Mouse (Mus musculus): ENCODE measurements at regions not wholly inside any gene's neighbourhood (a gene's known extent, or its start where the extent isn't known, plus 50 kb on each side); places are given as distances from the start of the nearest gene placed in this dataset.
A peak's percentile ranks its signal among the peaks of the same experiment; 100 is the strongest.

- H3K27ac ChIP-seq (ENCODE audit: insufficient read depth, low read depth): no peak overlapping the region
- no peak for DNase-seq (ENCODE audit: extremely low read depth)
- no peak overlapping the region for H3K9ac ChIP-seq (ENCODE audit: insufficient read depth, low read depth)
- TF ChIP-seq SIN3A (IDR thresholded peaks at IDR 0.05; ENCODE audit: low read length) (no peak), SMC3 (IDR thresholded peaks at IDR 0.05; ENCODE audit: low read depth, low read length) (0 out of 2 replicates have a peak, but pooled peaks have one; percentile 5)
- no peaks in the 10 kb centered on the region for H3K4me1 ChIP-seq (ENCODE audit: control insufficient read depth in 1 of 2, insufficient read depth in 2 of 2)
- H3K4me3 ChIP-seq (replicated peaks in 1 of 3; ENCODE audit: low read depth in 2 of 3, low read length in 2 of 3, poor library complexity in 1 of 3): no peak overlapping the region
- no peaks in the 10 kb centered on the region for H3K9me3 ChIP-seq (replicated peaks; ENCODE audit: low read length)
- no peaks in the 10 kb centered on the region for H3K36me3 ChIP-seq (replicated peaks in 1 of 2; ENCODE audit: control insufficient read depth in 1 of 2, insufficient read depth in 1 of 2, low read length in 1 of 2)
- H3K79me2 ChIP-seq (replicated peaks; ENCODE audit: control insufficient read depth, extremely low read depth, insufficient read depth, poor library complexity, severe bottlenecking): no peaks in the 10 kb centered on the region
- no peak overlapping the region for H3K4me2 ChIP-seq (ENCODE audit: insufficient read depth, low read depth, poor library complexity, severe bottlenecking)
- no peaks in the 10 kb centered on the region for H3K27me3 ChIP-seq (replicated peaks)
- in situ Hi-C loops (cut with MboI; ENCODE audit: low pct_ligation_motif_present, low pct_unique_long_range_greater_than_20kb, low sequenced_read_pairs): loop anchor here (25.0 kb wide), 1 partner anchor 641 kb away; the partner anchor contains the start of gene Zeb2
- dilution Hi-C loops (cut with MboI; ENCODE audit: extremely low pct_ligation_motif_present, extremely low pct_unique_long_range_greater_than_20kb, low sequenced_read_pairs): no loop called here
Observed at GRCm38 (mm10) chr2:44470953-44471352, 456.5 kb downstream of the Gtdc1 start.

GRCm38 (mm10) chr2:44464631-44465030, 462.8 kb downstream of the Gtdc1 start:
- Histone ChIP-seq H3K27me3 (replicated peaks) (no peaks in the 10 kb centered on the region), H3K9me3 (replicated peaks; ENCODE audit: low read length) (no peaks in the 10 kb centered on the region), H3K4me1 (ENCODE audit: control insufficient read depth in 1 of 2, insufficient read depth in 2 of 2) (peaks cover 11 to 24% of the 10 kb centered on the region in 2 experiments), H3K27ac (ENCODE audit: insufficient read depth, low read depth) (no peak overlapping the region), H3K4me2 (ENCODE audit: insufficient read depth, low read depth, poor library complexity, severe bottlenecking) (no peak overlapping the region), H3K4me3 (replicated peaks in 1 of 3; ENCODE audit: low read depth in 2 of 3, low read length in 2 of 3, poor library complexity in 1 of 3) (no peak overlapping the region), H3K79me2 (replicated peaks; ENCODE audit: control insufficient read depth, extremely low read depth, insufficient read depth, poor library complexity, severe bottlenecking) (no peaks in the 10 kb centered on the region), H3K36me3 (replicated peaks in 1 of 2; ENCODE audit: control insufficient read depth in 1 of 2, insufficient read depth in 1 of 2, low read length in 1 of 2) (no peaks in the 10 kb centered on the region), H3K9ac (ENCODE audit: insufficient read depth, low read depth) (no peak overlapping the region)
- TF ChIP-seq KAT2A (IDR thresholded peaks at IDR 0.05; ENCODE audit: insufficient replicate concordance, low read length) (no peak), SIN3A (IDR thresholded peaks at IDR 0.05; ENCODE audit: low read length) (no peak), MYC (IDR thresholded peaks at IDR 0.05; ENCODE audit: low read depth, low read length) (no peak)
- DNase-seq (ENCODE audit: extremely low read depth): no peak
- dilution Hi-C loops (cut with MboI; ENCODE audit: extremely low pct_ligation_motif_present, extremely low pct_unique_long_range_greater_than_20kb, low sequenced_read_pairs): no loop called here
- in situ Hi-C loops (cut with MboI; ENCODE audit: low pct_ligation_motif_present, low pct_unique_long_range_greater_than_20kb, low sequenced_read_pairs): loop anchor here (25.0 kb wide), 1 partner anchor 648 kb away; the partner anchor contains the start of gene Zeb2

GRCm38 (mm10) chr2:44462619-44463329, 464.7 kb downstream of the Gtdc1 start:
- Histone ChIP-seq H3K4me3 (replicated peaks in 1 of 3; ENCODE audit: low read depth in 2 of 3, low read length in 2 of 3, poor library complexity in 1 of 3) (no peak overlapping the region), H3K27me3 (replicated peaks) (no peaks in the 10 kb centered on the region), H3K9ac (ENCODE audit: insufficient read depth, low read depth) (peak overlapping the region; percentile 26; the same call in 1 of the 2 replicates), H3K79me2 (replicated peaks; ENCODE audit: control insufficient read depth, extremely low read depth, insufficient read depth, poor library complexity, severe bottlenecking) (no peaks in the 10 kb centered on the region), H3K9me3 (replicated peaks; ENCODE audit: low read length) (no peaks in the 10 kb centered on the region), H3K36me3 (replicated peaks in 1 of 2; ENCODE audit: control insufficient read depth in 1 of 2, insufficient read depth in 1 of 2, low read length in 1 of 2) (no peaks in the 10 kb centered on the region), H3K4me2 (ENCODE audit: insufficient read depth, low read depth, poor library complexity, severe bottlenecking) (peak overlapping the region; percentile 67; the same call in 1 of the 2 replicates), H3K4me1 (ENCODE audit: control insufficient read depth in 1 of 2, insufficient read depth in 2 of 2) (peaks cover 11 to 24% of the 10 kb centered on the region in 2 experiments), H3K27ac (ENCODE audit: insufficient read depth, low read depth) (no peak overlapping the region; the same call in 1 of the 2 replicates)
- in situ Hi-C loops (cut with MboI; ENCODE audit: low pct_ligation_motif_present, low pct_unique_long_range_greater_than_20kb, low sequenced_read_pairs): loop anchor here (25.0 kb wide), 1 partner anchor 650 kb away; the partner anchor contains the start of gene Zeb2
- dilution Hi-C loops (cut with MboI; ENCODE audit: extremely low pct_ligation_motif_present, extremely low pct_unique_long_range_greater_than_20kb, low sequenced_read_pairs): no loop called here
- peak; percentile 40 for DNase-seq (ENCODE audit: extremely low read depth)
- peak; percentile 81 for TF ChIP-seq TCF12 (IDR thresholded peaks at IDR 0.05; ENCODE audit: low read depth, low read length)
- TF ChIP-seq KAT2A (IDR thresholded peaks at IDR 0.05; ENCODE audit: insufficient replicate concordance, low read length): 0 out of 2 replicates have a peak, but pooled peaks have one; percentile 11
- peak; percentile 68 for TF ChIP-seq RAD21 (IDR thresholded peaks at IDR 0.05; ENCODE audit: low read depth, low read length)
- TF ChIP-seq MXI1 (IDR thresholded peaks at IDR 0.05; ENCODE audit: low read depth, low read length): 0 out of 2 replicates have a peak, but pooled peaks have one; percentile 28
- TF ChIP-seq ZKSCAN1 (IDR thresholded peaks at IDR 0.05; ENCODE audit: borderline replicate concordance, low read depth, low read length): no peak
- TF ChIP-seq POLR2A (IDR thresholded peaks at IDR 0.05; ENCODE audit: low read depth, low read length): no peak
- TF ChIP-seq TBP (conservative IDR thresholded peaks at IDR 0.05; ENCODE audit: low read depth, low read length): 0 out of 2 replicates have a peak, but pooled peaks have one; percentile 21
- peak; percentile 41; the same call in 1 of the 2 replicates for TF ChIP-seq MEF2A (IDR thresholded peaks at IDR 0.05; ENCODE audit: borderline replicate concordance, low read depth, low read length)
- TF ChIP-seq ELF1 (IDR thresholded peaks at IDR 0.05; ENCODE audit: low read depth, low read length): no peak
- peak; percentile 91 for TF ChIP-seq EP300 (IDR thresholded peaks at IDR 0.05; ENCODE audit: low read length)
- peak; percentile 90 for TF ChIP-seq ZNF384 (IDR thresholded peaks at IDR 0.05; ENCODE audit: low read depth, low read length)
- peak; percentile 17; the same call in 1 of the 2 replicates for TF ChIP-seq MAFK (IDR thresholded peaks at IDR 0.05; ENCODE audit: insufficient replicate concordance, low read length)
- TF ChIP-seq ETS1 (conservative IDR thresholded peaks at IDR 0.05; ENCODE audit: low read depth, low read length): peak; percentile 39; the same call in 1 of the 2 replicates
- TF ChIP-seq CTCF (conservative IDR thresholded peaks at IDR 0.05 in 1 of 2, IDR thresholded peaks at IDR 0.05 in 1 of 2; ENCODE audit: low read depth in 2 of 2, low read length in 2 of 2): peak in 1 of 2 experiments; percentile 62; a peak in 2 of 4 replicates
- TF ChIP-seq RCOR1 (conservative IDR thresholded peaks at IDR 0.05; ENCODE audit: low read depth, low read length): no peak; the same call in 1 of the 2 replicates
- peak; percentile 55 for TF ChIP-seq SMC3 (IDR thresholded peaks at IDR 0.05; ENCODE audit: low read depth, low read length)
- no peak for TF ChIP-seq USF2 (conservative IDR thresholded peaks at IDR 0.05; ENCODE audit: low read depth, low read length)
- peak; percentile 55 for TF ChIP-seq JUND (conservative IDR thresholded peaks at IDR 0.05; ENCODE audit: low read depth, low read length)
- 0 out of 2 replicates have a peak, but pooled peaks have one; percentile 28 for TF ChIP-seq NELFE (IDR thresholded peaks at IDR 0.05; ENCODE audit: low read depth, low read length)
- TF ChIP-seq ZC3H11A (IDR thresholded peaks at IDR 0.05; ENCODE audit: low read depth, low read length): peak; percentile 33
- no peak for TF ChIP-seq CHD1 (IDR thresholded peaks at IDR 0.05; ENCODE audit: low read depth, low read length)

All from CH12.LX (cell line).